Mouse (Mus musculus): Measurements from ENCODE around the gene Gm45623. TPM values are rescaled to one million over a fixed set of nuclear protein-coding genes. Genes with fewer than 3 reads are reported as not detected.

The Gm45623 gene
- polyA plus RNA-seq, 1 experiment from 2014 or later = 1.1 TPM

- H3K27ac ChIP-seq (replicated peaks; ENCODE audit: low read depth, low read length) = peak overlapping the region; percentile 67
- no peak overlapping the region for H3K4me2 ChIP-seq (ENCODE audit: low read length)
- no peaks in the 10 kb centered on the region for H3K27me3 ChIP-seq (ENCODE audit: control insufficient read depth, insufficient read depth, low read length)
- DNase-seq (peak; percentile 71), ATAC-seq (ENCODE audit: low FRiP score, low TSS enrichment) (no peak; the same call in 1 of the 2 replicates)
- H3K4me1 ChIP-seq (ENCODE audit: control insufficient read depth, insufficient read depth, low read length) = peaks cover 22% of the 10 kb centered on the region
- WGBS = 47% methylated on average over 13 of the region's 13 CpGs
- no peak overlapping the region for H3K4me3 ChIP-seq (replicated peaks; ENCODE audit: low read depth, low read length)
- H3K9ac ChIP-seq (replicated peaks; ENCODE audit: low read length) = 0 out of 2 replicates have a peak overlapping the region, but pooled peaks have one; percentile 6
- H3K36me3 ChIP-seq (ENCODE audit: control insufficient read depth, insufficient read depth, low read length) = no peaks in the 10 kb centered on the region
- no peaks in the 10 kb centered on the region for H3K9me3 ChIP-seq (ENCODE audit: control insufficient read depth, low read length)
These were observed 27.3 kb upstream of the Gm45623 start for GRCm38 (mm10) chr13:56780746-56781469.

GRCm38 (mm10) chr13:56774304-56774703 is 20.7 kb upstream of the Gm45623 start:
- peak; percentile 85 for ATAC-seq (ENCODE audit: low FRiP score, low TSS enrichment)
- Histone ChIP-seq H3K9ac (replicated peaks; ENCODE audit: low read length) (no peak overlapping the region), H3K27me3 (ENCODE audit: control insufficient read depth, insufficient read depth, low read length) (no peaks in the 10 kb centered on the region), H3K36me3 (ENCODE audit: control insufficient read depth, insufficient read depth, low read length) (no peaks in the 10 kb centered on the region), H3K4me3 (replicated peaks; ENCODE audit: low read depth, low read length) (no peak overlapping the region), H3K4me1 (ENCODE audit: control insufficient read depth, insufficient read depth, low read length) (peaks cover 30% of the 10 kb centered on the region), H3K9me3 (ENCODE audit: control insufficient read depth, low read length) (no peaks in the 10 kb centered on the region), H3K4me2 (ENCODE audit: low read length) (peak overlapping the region; percentile 30), H3K27ac (replicated peaks; ENCODE audit: low read depth, low read length) (peak overlapping the region; percentile 80)
- peak; percentile 89 for DNase-seq
- 3% methylated on average over 5 of the region's 5 CpGs for WGBS

DNA sequence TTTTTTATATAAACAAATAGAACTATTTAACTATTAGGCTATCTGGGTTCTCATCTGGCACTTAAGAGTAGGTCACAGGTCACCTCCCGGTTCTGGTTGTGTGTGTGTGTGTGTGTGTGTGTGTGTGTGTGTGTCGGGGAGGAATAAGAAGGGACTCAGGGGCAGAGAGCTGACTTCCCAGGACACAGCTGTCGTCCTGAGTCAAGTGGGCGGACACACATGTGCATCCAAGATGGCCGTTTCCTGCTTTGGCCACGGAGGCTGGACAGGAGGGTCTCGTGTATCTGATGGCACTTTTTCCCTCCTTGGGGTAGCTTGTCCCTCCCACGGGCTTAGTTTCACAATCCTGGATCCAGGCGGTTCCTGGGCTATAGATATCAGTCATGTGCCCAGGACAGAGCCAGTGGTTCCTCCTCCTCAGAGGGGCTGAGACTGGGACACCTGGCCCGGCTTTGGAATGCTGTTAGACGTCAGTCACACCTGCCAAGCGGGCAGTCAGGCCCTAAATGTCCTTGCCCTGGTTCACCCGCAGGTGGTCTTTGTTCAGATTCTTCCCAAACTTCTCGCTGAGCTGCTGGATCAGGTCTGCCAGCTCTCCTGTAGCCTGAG is 19.7 kb upstream of the Gm45623 start:
- no peaks in the 10 kb centered on the region for H3K36me3 ChIP-seq (ENCODE audit: control insufficient read depth, insufficient read depth, low read length)
- H3K9me3 ChIP-seq (ENCODE audit: control insufficient read depth, low read length) = no peaks in the 10 kb centered on the region
- H3K4me2 ChIP-seq (ENCODE audit: low read length) = no peak overlapping the region
- H3K4me3 ChIP-seq (replicated peaks; ENCODE audit: low read depth, low read length) = no peak overlapping the region
- WGBS = 59% methylated on average over 14 of the region's 14 CpGs
- ATAC-seq (ENCODE audit: low FRiP score, low TSS enrichment) = no peak
- no peaks in the 10 kb centered on the region for H3K27me3 ChIP-seq (ENCODE audit: control insufficient read depth, insufficient read depth, low read length)
- peaks cover 33% of the 10 kb centered on the region for H3K4me1 ChIP-seq (ENCODE audit: control insufficient read depth, insufficient read depth, low read length)
- H3K9ac ChIP-seq (replicated peaks; ENCODE audit: low read length) = no peak overlapping the region
- peak overlapping the region; percentile 80 for H3K27ac ChIP-seq (replicated peaks; ENCODE audit: low read depth, low read length)
- no peak for DNase-seq

DNA sequence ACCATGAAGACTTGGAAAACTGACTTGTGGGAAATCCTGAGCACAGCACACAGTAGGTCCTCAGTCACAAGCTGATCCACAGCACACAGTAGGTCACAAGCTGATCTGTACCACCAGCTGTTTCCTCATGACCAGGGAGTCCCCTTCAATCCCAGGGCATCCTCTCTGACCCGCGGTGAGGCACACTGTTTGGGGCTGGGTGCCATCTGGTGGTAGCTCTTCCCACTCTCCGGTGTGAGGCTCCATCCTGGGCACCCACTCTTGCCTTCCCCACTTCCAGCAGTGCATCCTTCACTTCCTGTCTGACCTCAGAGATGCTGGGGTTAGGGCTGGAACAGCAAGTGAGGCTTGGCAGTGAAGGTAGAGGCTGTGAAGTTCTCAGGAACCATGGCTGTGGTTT is 19.0 kb upstream of the Gm45623 start:
- Histone ChIP-seq H3K36me3 (ENCODE audit: control insufficient read depth, insufficient read depth, low read length) (no peaks in the 10 kb centered on the region), H3K27ac (replicated peaks; ENCODE audit: low read depth, low read length) (no peak overlapping the region), H3K4me2 (ENCODE audit: low read length) (no peak overlapping the region), H3K9me3 (ENCODE audit: control insufficient read depth, low read length) (no peaks in the 10 kb centered on the region), H3K27me3 (ENCODE audit: control insufficient read depth, insufficient read depth, low read length) (no peaks in the 10 kb centered on the region), H3K4me3 (replicated peaks; ENCODE audit: low read depth, low read length) (no peak overlapping the region), H3K9ac (replicated peaks; ENCODE audit: low read length) (no peak overlapping the region), H3K4me1 (ENCODE audit: control insufficient read depth, insufficient read depth, low read length) (peaks cover 33% of the 10 kb centered on the region)
- 63% methylated on average over 3 of the region's 3 CpGs for WGBS
- no peak for DNase-seq
- no peak for ATAC-seq (ENCODE audit: low FRiP score, low TSS enrichment)

- 68% methylated on average over 5 of the region's 5 CpGs for WGBS
- ATAC-seq (ENCODE audit: low FRiP score, low TSS enrichment) (no peak), DNase-seq (no peak)
- Histone ChIP-seq H3K4me1 (ENCODE audit: control insufficient read depth, insufficient read depth, low read length) (peaks cover 39% of the 10 kb centered on the region), H3K36me3 (ENCODE audit: control insufficient read depth, insufficient read depth, low read length) (no peaks in the 10 kb centered on the region), H3K4me3 (replicated peaks; ENCODE audit: low read depth, low read length) (no peak overlapping the region), H3K27ac (replicated peaks; ENCODE audit: low read depth, low read length) (peak overlapping the region; percentile 38; the same call in 1 of the 2 replicates), H3K27me3 (ENCODE audit: control insufficient read depth, insufficient read depth, low read length) (no peaks in the 10 kb centered on the region), H3K9me3 (ENCODE audit: control insufficient read depth, low read length) (no peaks in the 10 kb centered on the region), H3K9ac (replicated peaks; ENCODE audit: low read length) (no peak overlapping the region), H3K4me2 (ENCODE audit: low read length) (no peak overlapping the region)
These were observed 17.2 kb upstream of the Gm45623 start for GRCm38 (mm10) chr13:56770786-56771185.

DNA sequence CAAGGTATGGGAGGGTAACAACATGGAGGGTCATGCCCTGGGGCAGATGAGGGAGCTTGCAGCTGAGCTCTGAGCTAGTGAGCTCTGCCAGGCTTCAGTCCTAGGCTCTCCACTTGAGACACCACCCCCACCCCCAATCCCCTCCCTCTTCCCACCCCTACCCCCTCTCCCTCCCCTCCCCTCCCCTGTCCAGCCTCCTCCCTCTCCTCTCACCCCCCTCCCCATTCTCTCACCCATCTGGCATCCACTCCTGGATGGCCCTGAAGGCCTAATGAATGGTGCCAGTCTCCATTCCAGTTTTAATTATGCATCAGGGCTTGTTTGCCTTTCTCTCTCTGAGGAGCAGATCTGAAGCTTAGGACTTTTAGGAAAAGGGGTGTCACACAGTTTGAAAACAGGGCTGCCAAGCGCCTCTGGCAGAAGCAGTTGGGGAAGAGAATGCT is 16.5 kb upstream of the Gm45623 start:
- no peak overlapping the region for H3K4me3 ChIP-seq (replicated peaks; ENCODE audit: low read depth, low read length)
- no peaks in the 10 kb centered on the region for H3K27me3 ChIP-seq (ENCODE audit: control insufficient read depth, insufficient read depth, low read length)
- peak overlapping the region; percentile 38; the same call in 1 of the 2 replicates for H3K27ac ChIP-seq (replicated peaks; ENCODE audit: low read depth, low read length)
- H3K4me1 ChIP-seq (ENCODE audit: control insufficient read depth, insufficient read depth, low read length) = peaks cover 36% of the 10 kb centered on the region
- no peak overlapping the region for H3K4me2 ChIP-seq (ENCODE audit: low read length)
- H3K9ac ChIP-seq (replicated peaks; ENCODE audit: low read length) = no peak overlapping the region
- H3K36me3 ChIP-seq (ENCODE audit: control insufficient read depth, insufficient read depth, low read length) = no peaks in the 10 kb centered on the region
- peak; percentile 55 for ATAC-seq (ENCODE audit: low FRiP score, low TSS enrichment)
- DNase-seq = peak; percentile 67
- WGBS = 53% methylated on average over 1 of the region's 1 CpGs
- no peaks in the 10 kb centered on the region for H3K9me3 ChIP-seq (ENCODE audit: control insufficient read depth, low read length)

GRCm38 (mm10) chr13:56769431-56769830 is 15.8 kb upstream of the Gm45623 start:
- H3K27ac ChIP-seq (replicated peaks; ENCODE audit: low read depth, low read length) = no peak overlapping the region; the same call in 1 of the 2 replicates
- H3K36me3 ChIP-seq (ENCODE audit: control insufficient read depth, insufficient read depth, low read length) = no peaks in the 10 kb centered on the region
- no peak for DNase-seq
- H3K9ac ChIP-seq (replicated peaks; ENCODE audit: low read length) = no peak overlapping the region
- peaks cover 28% of the 10 kb centered on the region for H3K4me1 ChIP-seq (ENCODE audit: control insufficient read depth, insufficient read depth, low read length)
- H3K27me3 ChIP-seq (ENCODE audit: control insufficient read depth, insufficient read depth, low read length) = no peaks in the 10 kb centered on the region
- no peak for ATAC-seq (ENCODE audit: low FRiP score, low TSS enrichment)
- H3K4me3 ChIP-seq (replicated peaks; ENCODE audit: low read depth, low read length) = no peak overlapping the region
- 17% methylated on average over 4 of the region's 4 CpGs for WGBS
- no peak overlapping the region for H3K4me2 ChIP-seq (ENCODE audit: low read length)
- no peaks in the 10 kb centered on the region for H3K9me3 ChIP-seq (ENCODE audit: control insufficient read depth, low read length)

GRCm38 (mm10) chr13:56766211-56766610 is 12.6 kb upstream of the Gm45623 start:
- H3K27me3 ChIP-seq (ENCODE audit: control insufficient read depth, insufficient read depth, low read length) = no peaks in the 10 kb centered on the region
- H3K27ac ChIP-seq (replicated peaks; ENCODE audit: low read depth, low read length) = peak overlapping the region; percentile 26; the same call in 1 of the 2 replicates
- ATAC-seq (ENCODE audit: low FRiP score, low TSS enrichment) (no peak), DNase-seq (no peak)
- H3K4me2 ChIP-seq (ENCODE audit: low read length) = no peak overlapping the region
- H3K36me3 ChIP-seq (ENCODE audit: control insufficient read depth, insufficient read depth, low read length) = no peaks in the 10 kb centered on the region
- 59% methylated on average over 5 of the region's 5 CpGs for WGBS
- no peaks in the 10 kb centered on the region for H3K9me3 ChIP-seq (ENCODE audit: control insufficient read depth, low read length)
- peaks cover 18% of the 10 kb centered on the region for H3K4me1 ChIP-seq (ENCODE audit: control insufficient read depth, insufficient read depth, low read length)
- no peak overlapping the region for H3K4me3 ChIP-seq (replicated peaks; ENCODE audit: low read depth, low read length)
- H3K9ac ChIP-seq (replicated peaks; ENCODE audit: low read length) = no peak overlapping the region

Measured in midbrain, embryonic 14.5 days (tissue).